ENCODE assay signal across 8 mouse cellular contexts in genomic region chr14:28505051-28505585, GRCm38 (mm10). TPM values are rescaled to one million over a fixed set of nuclear protein-coding genes. Genes with fewer than 3 reads are reported as not detected.
A peak's percentile ranks its signal among the peaks of the same experiment; 100 is the strongest.
DNase-seq lines count a peak whose midpoint lies in the region; ATAC-seq and TF ChIP-seq lines count a peak whose summit lies in the region.

No protein-coding gene starts in this region.

- peaks cover 31% of the 10 kb centered on the region for H3K27me3 ChIP-seq in forebrain, postnatal 0 days (ENCODE audit: insufficient read depth, low read length)
- H3K27me3 ChIP-seq in hindbrain, embryonic 13.5 days, result peaks cover 51% of the 10 kb centered on the region
- H3K27me3 ChIP-seq in limb, embryonic 12.5 days, result no peaks in the 10 kb centered on the region
- H3K27me3 ChIP-seq in myocyte (ENCODE audit: control insufficient read depth, insufficient read depth, insufficient read length), result peaks cover 25% of the 10 kb centered on the region

- peak overlapping the region; percentile 94 for H3K4me2 ChIP-seq in forebrain, postnatal 0 days (ENCODE audit: low read depth)
- peak overlapping the region; percentile 90 for H3K4me2 ChIP-seq in hindbrain, embryonic 13.5 days
- peak overlapping the region; percentile 91 for H3K4me2 ChIP-seq in limb, embryonic 12.5 days
- peak overlapping the region; percentile 56 for H3K4me2 ChIP-seq in myocyte (ENCODE audit: low read depth)

- H3K27ac ChIP-seq in forebrain, postnatal 0 days (ENCODE audit: low read depth, low read length), result peak overlapping the region; percentile 64
- peak overlapping the region; percentile 87 for H3K27ac ChIP-seq in hindbrain, embryonic 13.5 days
- H3K27ac ChIP-seq in limb, embryonic 12.5 days, result peak overlapping the region; percentile 100

- H3K79me2 ChIP-seq in myocyte (ENCODE audit: control insufficient read depth, insufficient read depth), result no peaks in the 10 kb centered on the region

- H3K4me1 ChIP-seq in forebrain, postnatal 0 days (ENCODE audit: insufficient read depth), result peaks cover 4% of the 10 kb centered on the region
- H3K4me1 ChIP-seq in hindbrain, embryonic 13.5 days (replicated peaks), result peaks cover 56% of the 10 kb centered on the region
- peaks cover 43% of the 10 kb centered on the region for H3K4me1 ChIP-seq in limb, embryonic 12.5 days (replicated peaks)

- no peak overlapping the region for H3ac ChIP-seq in myocyte (ENCODE audit: control insufficient read depth, insufficient read length)

- H3K36me3 ChIP-seq in forebrain, postnatal 0 days (ENCODE audit: insufficient read depth), result no peaks in the 10 kb centered on the region
- H3K36me3 ChIP-seq in hindbrain, embryonic 13.5 days, result no peaks in the 10 kb centered on the region
- peaks cover 15% of the 10 kb centered on the region for H3K36me3 ChIP-seq in limb, embryonic 12.5 days
- H3K36me3 ChIP-seq in myocyte (ENCODE audit: control insufficient read depth, insufficient read depth), result no peaks in the 10 kb centered on the region

- peak; percentile 73 to 89 for DNase-seq in adrenal gland, adult (ENCODE audit: inconsistent age in 2 of 2, low spot score in 1 of 2)
- DNase-seq in adrenal gland, postnatal 4 days (ENCODE audit: low spot score in 2 of 2), result no peak
- DNase-seq in adrenal gland, postnatal 10 days, result peak; percentile 65
- peak; percentile 76 for DNase-seq in forebrain, postnatal 0 days
- DNase-seq in thymus, postnatal 14 days, result no peak

- under 1% methylated on average over 22 of the region's 22 CpGs for WGBS in forebrain, postnatal 0 days
- WGBS in hindbrain, embryonic 13.5 days, result 1% methylated on average over 22 of the region's 22 CpGs
- WGBS in limb, embryonic 12.5 days, result under 1% methylated on average over 22 of the region's 22 CpGs

- H3K4me3 ChIP-seq in forebrain, postnatal 0 days (ENCODE audit: low read depth, low read length), result peak overlapping the region; percentile 47
- H3K4me3 ChIP-seq in hindbrain, embryonic 13.5 days, result peak overlapping the region; percentile 63
- peak overlapping the region; percentile 87 for H3K4me3 ChIP-seq in limb, embryonic 12.5 days (replicated peaks)
- peak overlapping the region; percentile 20 for H3K4me3 ChIP-seq in myocyte

- H3K9ac ChIP-seq in forebrain, postnatal 0 days, result peak overlapping the region; percentile 48
- H3K9ac ChIP-seq in hindbrain, embryonic 13.5 days, result peak overlapping the region; percentile 82
- H3K9ac ChIP-seq in limb, embryonic 12.5 days (replicated peaks), result peak overlapping the region; percentile 99

- ATAC-seq in forebrain, postnatal 0 days, result peak; percentile 44
- peak; percentile 52 for ATAC-seq in hindbrain, embryonic 13.5 days (ENCODE audit: low FRiP score)
- ATAC-seq in limb, embryonic 12.5 days (ENCODE audit: insufficient number of reproducible peaks, insufficient read depth, low FRiP score, low TSS enrichment, low read depth), result 0 out of 2 replicates have a peak, but pooled peaks have one; percentile 18

- H3K9me3 ChIP-seq in forebrain, postnatal 0 days (ENCODE audit: low read length), result no peaks in the 10 kb centered on the region
- H3K9me3 ChIP-seq in hindbrain, embryonic 13.5 days, result no peaks in the 10 kb centered on the region
- H3K9me3 ChIP-seq in limb, embryonic 12.5 days, result no peaks in the 10 kb centered on the region

- TF ChIP-seq POLR2A in myocyte (IDR thresholded peaks at IDR 0.05; ENCODE audit: insufficient read length, low read depth), result no peak

- 0 out of 2 replicates have a peak, but pooled peaks have one; percentile 20 for TF ChIP-seq CTCF in forebrain, postnatal 0 days (IDR thresholded peaks at IDR 0.05; ENCODE audit: low read depth)

TF ChIP-seq in myocyte, 11 proteins besides CTCF, POLR2A, EP300 and RAD21:
- TF ChIP-seq CEBPB (IDR thresholded peaks at IDR 0.05; ENCODE audit: insufficient read depth, poor library complexity, severe bottlenecking) (no peak), TCF3 (IDR thresholded peaks at IDR 0.05; ENCODE audit: insufficient read length, low read depth) (no peak), MYOD1 (IDR thresholded peaks at IDR 0.05; ENCODE audit: control insufficient read depth in 1 of 3, insufficient read length in 2 of 3, low read depth in 2 of 3) (no peak), MAX (IDR thresholded peaks at IDR 0.05; ENCODE audit: low read depth) (no peak), USF1 (IDR thresholded peaks at IDR 0.05; ENCODE audit: low read depth) (no peak), POLR2AphosphoS2 (IDR thresholded peaks at IDR 0.05; ENCODE audit: insufficient read length, low read depth) (no peak), SRF (IDR thresholded peaks at IDR 0.05; ENCODE audit: control insufficient read depth, insufficient read length, low read depth) (no peak), REST (IDR thresholded peaks at IDR 0.05; ENCODE audit: insufficient read depth, insufficient read length) (no peak), MYOG (IDR thresholded peaks at IDR 0.05; ENCODE audit: control insufficient read depth in 1 of 3, insufficient read depth in 1 of 3, insufficient read length in 2 of 3, low read depth in 2 of 3) (no peak), TCF12 (IDR thresholded peaks at IDR 0.05; ENCODE audit: insufficient read depth, poor library complexity, severe bottlenecking) (no peak), E2F4 (IDR thresholded peaks at IDR 0.05; ENCODE audit: insufficient read depth) (no peak)

RNA-seq across cellular contexts. Expression of gene Wnt5a, which starts 0.6 kb away (rescaled TPM):
- total RNA-seq in adrenal gland, postnatal 4 days (2021), result 10 to 100 TPM; 34.0 to 42.9 TPM
- total RNA-seq in adrenal gland, postnatal 10 days (2021), result 10 to 100 TPM; 18.7 to 24.8 TPM
- 6.8 and 11.4 TPM in 2 replicates for total RNA-seq in forebrain, postnatal 0 days (2014; rRNA removed)
- 7.3 and 14.3 TPM in 2 replicates for polyA plus RNA-seq in forebrain, postnatal 0 days (2015; fragmentation: Nextera tagmentation; extraction: Ambion mirVana)
- polyA plus RNA-seq in hindbrain, embryonic 13.5 days (2015; fragmentation: Nextera tagmentation; extraction: Ambion mirVana), result 25.4 and 35.4 TPM in 2 replicates
- polyA plus RNA-seq in limb, embryonic 12.5 days (2016; fragmentation: Nextera tagmentation; extraction: Ambion mirVana), result 189 and 199 TPM in 2 replicates
- polyA plus RNA-seq in myocyte (2012; fragmentation: generic; extraction: Trizol), result 1.3 TPM

Comparison
In these comparisons a context has a peak if more than half of its experiments do, and no peak if none do; other contexts are left out.
1. DNase-seq: peak in adrenal gland, adult (2 of 2), adrenal gland, postnatal 10 days (single experiment) and forebrain, postnatal 0 days (single experiment); none in adrenal gland, postnatal 4 days (0 of 2) and thymus, postnatal 14 days (single experiment).
2. H3K4me3 ChIP-seq: peak in every context shown above with its lines; median percentile 87 in limb, embryonic 12.5 days; 63 in hindbrain, embryonic 13.5 days; 47 in forebrain, postnatal 0 days; 20 in myocyte.
3. H3K9ac ChIP-seq: peak in every context shown above with its lines; median percentile 99 in limb, embryonic 12.5 days; 82 in hindbrain, embryonic 13.5 days; 48 in forebrain, postnatal 0 days.
4. Peak in every context shown above with its lines, with median percentiles within 50 percentile points of each other: ATAC-seq, H3K27ac ChIP-seq and H3K4me2 ChIP-seq.